Mouse (Mus musculus): ENCODE data around the gene Vangl2. TPM values are rescaled to one million over a fixed set of nuclear protein-coding genes. Genes with fewer than 3 reads are reported as not detected.

Vangl2 gene
- polyA plus RNA-seq, 1 experiment from 2014 or later: 49.1 TPM

DNA sequence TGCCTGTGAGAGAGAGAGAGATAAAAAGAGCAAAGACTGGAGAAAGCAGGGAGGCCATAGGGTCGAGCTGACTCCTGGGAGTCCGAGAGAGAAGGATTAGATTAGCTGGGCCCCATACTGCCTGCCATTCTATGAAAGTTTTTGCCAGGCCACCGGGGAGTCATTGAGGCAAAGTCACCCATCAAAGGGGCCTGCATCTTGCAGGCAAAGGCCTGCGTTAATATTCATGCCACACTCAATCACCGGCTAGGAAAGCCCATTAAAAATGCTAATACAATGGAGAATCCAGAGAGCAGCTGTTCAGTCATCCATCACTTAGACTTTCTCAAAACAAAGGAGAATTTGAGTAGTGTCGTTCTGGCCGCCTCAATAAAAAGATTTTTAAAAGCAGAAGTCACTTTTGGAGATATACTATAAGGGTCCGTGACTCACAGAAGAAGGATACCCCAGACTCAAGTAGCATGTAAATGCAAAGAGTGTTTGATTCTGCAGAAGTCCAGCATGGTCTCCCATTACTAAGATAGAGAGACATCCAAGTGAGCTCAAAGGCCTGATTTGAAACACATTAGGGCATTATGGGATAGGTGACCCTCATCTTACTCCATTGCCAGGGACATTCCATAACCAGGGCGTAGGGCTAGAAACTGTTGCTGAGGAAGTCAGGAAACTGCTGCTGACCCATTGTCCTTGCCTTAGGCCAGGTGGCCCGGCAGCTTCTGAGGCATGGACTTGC lies 57.2 kb downstream of the Vangl2 start:
- Histone ChIP-seq H3K4me3 (no peak overlapping the region), H3K4me1 (peaks cover 13% of the 10 kb centered on the region), H3K27me3 (ENCODE audit: low read depth, poor library complexity, severe bottlenecking) (no peaks in the 10 kb centered on the region), H3K36me3 (no peaks in the 10 kb centered on the region), H3K9me3 (replicated peaks) (0 out of 2 replicates have a peak, but pooled peaks cover 4% of the 10 kb centered on the region), H3K27ac (replicated peaks) (peak overlapping the region; percentile 19; the same call in 1 of the 2 replicates)
- 48% methylated on average over 10 of the region's 10 CpGs for WGBS
- no peak for DNase-seq (ENCODE audit: low spot score)

DNA sequence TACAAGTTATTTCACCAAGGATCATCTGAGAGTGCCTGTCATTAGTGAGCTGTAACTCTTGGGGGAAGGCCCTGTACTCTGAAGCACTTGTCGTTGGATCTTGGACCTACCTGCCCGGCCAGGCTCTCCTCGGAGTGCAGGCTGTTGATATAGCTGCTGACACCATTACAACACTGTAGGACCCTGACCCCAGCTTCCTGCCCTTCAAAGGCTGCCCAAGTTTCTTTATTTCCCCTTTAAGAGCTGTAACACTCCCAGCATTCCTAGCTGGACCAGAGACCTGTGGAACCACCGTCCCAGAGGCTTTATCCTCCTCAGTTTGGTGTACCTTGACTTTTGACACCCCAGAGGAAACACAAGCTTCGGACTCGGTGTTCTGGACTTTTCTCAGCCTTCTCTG lies 59.0 kb downstream of the Vangl2 start:
- H3K4me1 ChIP-seq: peaks cover 13% of the 10 kb centered on the region
- WGBS: 91% methylated on average over 6 of the region's 6 CpGs
- H3K4me3 ChIP-seq: no peak overlapping the region
- H3K36me3 ChIP-seq: no peaks in the 10 kb centered on the region
- no peak for DNase-seq (ENCODE audit: low spot score)
- H3K9me3 ChIP-seq (replicated peaks): 0 out of 2 replicates have a peak, but pooled peaks cover 4% of the 10 kb centered on the region
- H3K27me3 ChIP-seq (ENCODE audit: low read depth, poor library complexity, severe bottlenecking): no peaks in the 10 kb centered on the region
- no peak overlapping the region for H3K27ac ChIP-seq (replicated peaks)

DNA sequence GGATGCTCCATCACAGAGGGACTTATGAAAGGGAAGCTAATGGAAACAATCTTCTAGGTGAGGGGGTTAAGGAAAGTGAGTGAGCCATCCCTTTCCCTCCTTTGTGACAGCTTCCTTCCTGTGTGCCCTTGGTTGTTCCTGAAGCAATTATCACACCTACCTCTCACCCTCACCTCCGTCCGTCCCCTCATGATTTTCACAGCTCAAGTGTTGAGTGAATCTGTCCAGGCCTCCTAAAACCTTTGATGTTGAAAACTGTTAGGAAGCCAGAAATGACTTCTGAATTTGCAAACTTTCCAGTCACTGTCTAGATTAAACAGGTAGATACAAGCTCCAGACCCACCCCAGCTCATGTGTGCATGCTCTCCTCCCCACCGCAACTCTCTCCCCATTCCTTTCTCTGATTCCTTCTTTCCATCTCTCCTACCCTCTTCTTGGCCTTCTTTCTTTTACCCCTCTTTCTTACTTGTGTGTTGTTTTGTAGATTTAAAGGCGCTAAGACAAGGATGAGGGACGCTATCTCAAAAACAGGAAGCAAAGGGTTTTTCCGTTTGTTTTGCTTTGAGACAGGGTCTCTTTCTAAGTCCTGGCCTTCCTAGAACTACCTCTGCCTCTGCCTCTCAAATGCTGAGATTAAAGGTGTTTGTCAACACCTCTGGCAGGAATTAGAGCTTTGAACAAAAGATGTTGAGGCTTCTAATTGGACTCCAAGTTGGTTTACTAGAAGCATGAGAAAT lies 62.0 kb downstream of the Vangl2 start:
- Histone ChIP-seq H3K9me3 (replicated peaks) (0 out of 2 replicates have a peak, but pooled peaks cover 4% of the 10 kb centered on the region), H3K27ac (replicated peaks) (no peak overlapping the region), H3K36me3 (no peaks in the 10 kb centered on the region), H3K4me3 (no peak overlapping the region), H3K27me3 (ENCODE audit: low read depth, poor library complexity, severe bottlenecking) (no peaks in the 10 kb centered on the region), H3K4me1 (peaks cover 12% of the 10 kb centered on the region)
- 87% methylated on average over 6 of the region's 6 CpGs for WGBS
- DNase-seq (ENCODE audit: low spot score): no peak

DNA sequence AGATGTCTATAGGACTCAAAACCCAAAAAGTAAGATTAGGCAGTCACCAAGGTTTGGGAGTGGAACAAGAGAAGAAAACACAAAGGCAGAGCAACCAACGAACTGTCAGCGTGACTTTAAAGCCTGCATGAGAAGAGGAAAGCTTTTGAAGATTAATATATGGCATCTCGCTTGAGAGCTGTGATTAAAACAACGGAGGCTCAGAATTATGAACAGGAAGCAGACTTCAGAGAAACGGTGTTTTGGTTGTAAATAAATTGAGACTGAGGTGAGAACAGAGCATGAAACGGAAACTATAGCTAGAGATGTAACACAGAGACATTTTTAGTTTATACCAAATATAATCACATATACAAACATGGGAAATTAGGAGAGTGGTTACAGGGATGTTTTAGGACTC lies 64.6 kb downstream of the Vangl2 start:
- WGBS: 88% methylated on average over 6 of the region's 6 CpGs
- Histone ChIP-seq H3K27me3 (ENCODE audit: low read depth, poor library complexity, severe bottlenecking) (no peaks in the 10 kb centered on the region), H3K9me3 (replicated peaks) (0 out of 2 replicates have a peak, but pooled peaks cover 4% of the 10 kb centered on the region), H3K4me1 (no peaks in the 10 kb centered on the region), H3K27ac (replicated peaks) (no peak overlapping the region), H3K36me3 (no peaks in the 10 kb centered on the region), H3K4me3 (no peak overlapping the region)
- no peak for DNase-seq (ENCODE audit: low spot score)

DNA sequence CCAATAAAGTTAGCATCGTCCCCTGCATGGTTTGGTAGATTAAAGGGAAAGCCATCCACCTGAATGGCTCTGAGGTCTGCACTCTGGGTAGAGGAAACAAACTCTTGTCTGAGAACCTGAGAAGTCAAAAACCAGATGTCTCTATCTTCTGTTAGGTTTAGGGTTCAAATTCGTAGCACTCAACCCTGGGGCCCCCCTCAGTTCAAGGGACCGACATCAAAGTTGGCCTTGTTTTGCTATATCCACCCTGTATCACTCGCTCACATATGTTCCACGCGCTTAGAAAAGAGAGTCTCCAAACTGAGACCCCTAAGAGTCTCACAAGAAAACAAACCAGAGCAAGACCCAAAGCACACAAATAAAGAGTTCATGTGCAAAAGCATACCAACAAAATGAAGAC lies 66.5 kb downstream of the Vangl2 start:
- H3K36me3 ChIP-seq: no peaks in the 10 kb centered on the region
- no peak for DNase-seq (ENCODE audit: low spot score)
- no peaks in the 10 kb centered on the region for H3K4me1 ChIP-seq
- H3K4me3 ChIP-seq: no peak overlapping the region
- H3K27me3 ChIP-seq (ENCODE audit: low read depth, poor library complexity, severe bottlenecking): no peaks in the 10 kb centered on the region
- H3K9me3 ChIP-seq (replicated peaks): no peaks in the 10 kb centered on the region
- H3K27ac ChIP-seq (replicated peaks): no peak overlapping the region
- WGBS: 88% methylated on average over 6 of the region's 6 CpGs

DNA sequence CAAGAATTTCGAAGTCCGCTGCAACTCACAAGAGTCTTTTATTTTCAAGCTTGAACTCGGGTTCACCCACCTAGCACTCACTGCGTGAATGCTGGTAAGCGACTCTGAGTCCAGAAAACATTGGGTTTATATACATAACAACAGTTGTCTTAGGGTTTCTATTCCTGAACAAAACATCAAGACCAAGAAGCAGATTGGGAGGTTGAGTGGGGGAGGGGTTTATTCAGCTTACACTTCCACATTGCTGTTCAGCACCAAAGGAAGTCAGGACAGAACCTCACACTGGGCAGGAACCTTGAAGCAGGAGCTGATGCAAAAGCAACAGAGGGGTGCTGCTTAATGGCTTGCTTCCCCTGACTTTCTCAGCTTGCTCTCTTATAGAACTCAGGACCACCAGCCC lies 67.5 kb downstream of the Vangl2 start:
- DNase-seq (ENCODE audit: low spot score): no peak
- H3K27ac ChIP-seq (replicated peaks): no peak overlapping the region
- whole genome bisulfite sequencing: 92% methylated on average over 5 of the region's 5 CpGs
- no peaks in the 10 kb centered on the region for H3K4me1 ChIP-seq
- H3K4me3 ChIP-seq: no peak overlapping the region
- no peaks in the 10 kb centered on the region for H3K9me3 ChIP-seq (replicated peaks)
- no peaks in the 10 kb centered on the region for H3K27me3 ChIP-seq (ENCODE audit: low read depth, poor library complexity, severe bottlenecking)
- no peaks in the 10 kb centered on the region for H3K36me3 ChIP-seq

DNA sequence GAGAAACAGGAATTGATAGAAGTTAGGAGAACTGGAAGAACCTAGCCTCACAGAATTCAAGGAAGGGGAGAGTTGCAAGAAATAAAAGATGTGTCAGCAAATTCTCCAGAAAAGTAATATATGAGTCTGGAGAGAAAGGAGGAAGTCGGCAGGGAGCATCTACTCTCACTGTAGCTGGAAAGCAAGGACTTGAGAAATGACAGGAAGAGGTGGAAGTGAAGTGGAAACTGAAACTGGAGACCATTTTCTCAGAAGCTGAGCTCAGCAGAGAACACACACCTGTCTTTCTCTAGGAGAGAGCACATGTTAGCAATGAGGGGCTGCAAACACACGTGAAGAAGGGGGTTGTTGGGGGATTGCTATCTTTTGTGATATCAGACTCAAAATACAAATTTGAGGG lies 70.8 kb downstream of the Vangl2 start:
- Histone ChIP-seq H3K9me3 (replicated peaks) (no peaks in the 10 kb centered on the region), H3K4me3 (no peak overlapping the region), H3K27me3 (ENCODE audit: low read depth, poor library complexity, severe bottlenecking) (no peaks in the 10 kb centered on the region), H3K36me3 (no peaks in the 10 kb centered on the region), H3K4me1 (no peaks in the 10 kb centered on the region), H3K27ac (replicated peaks) (no peak overlapping the region)
- WGBS: 87% methylated on average over 2 of the region's 2 CpGs
- DNase-seq (ENCODE audit: low spot score): no peak

DNA sequence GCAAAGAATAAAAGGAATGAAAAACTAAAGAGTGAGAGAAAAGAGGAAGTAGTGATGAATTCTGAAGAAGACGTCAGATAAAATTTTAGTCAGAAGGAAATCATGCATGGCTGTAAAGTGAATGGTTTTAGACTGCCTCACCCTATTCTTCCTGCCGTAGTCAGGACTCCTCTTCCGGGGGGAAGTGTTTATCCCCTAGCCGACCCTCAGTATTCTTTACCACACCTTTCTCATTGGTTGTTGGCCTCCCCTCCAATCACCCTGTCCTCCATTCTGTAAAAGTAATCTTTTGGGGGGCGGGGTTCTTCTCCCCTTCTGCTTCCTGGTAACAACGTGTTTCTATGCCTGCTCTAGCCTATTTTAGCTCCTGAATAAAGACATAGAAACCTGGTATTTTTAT lies 73.2 kb downstream of the Vangl2 start:
- Histone ChIP-seq H3K36me3 (no peaks in the 10 kb centered on the region), H3K4me1 (no peaks in the 10 kb centered on the region), H3K27me3 (ENCODE audit: low read depth, poor library complexity, severe bottlenecking) (no peaks in the 10 kb centered on the region), H3K4me3 (no peak overlapping the region), H3K27ac (replicated peaks) (no peak overlapping the region), H3K9me3 (replicated peaks) (no peaks in the 10 kb centered on the region)
- 77% methylated on average over 6 of the region's 6 CpGs for WGBS
- DNase-seq (ENCODE audit: low spot score): no peak

Other genes starting within 250 kb of the Vangl2 start
- 0.38 and 1.2 TPM in 2 replicates for gene Cd84, start 188.7 kb downstream of the Vangl2 start, polyA plus RNA-seq (2016; fragmentation: Nextera tagmentation; extraction: Ambion mirVana)
- not detected in 2 replicates for gene Gm10521, start 132.8 kb downstream of the Vangl2 start, polyA plus RNA-seq (2016; fragmentation: Nextera tagmentation; extraction: Ambion mirVana)
- gene Slamf6, start 110.9 kb downstream of the Vangl2 start, polyA plus RNA-seq (2016; fragmentation: Nextera tagmentation; extraction: Ambion mirVana): not detected in 2 replicates
- gene Nhlh1, start 29.1 kb upstream of the Vangl2 start, polyA plus RNA-seq (2016; fragmentation: Nextera tagmentation; extraction: Ambion mirVana): 5.5 and 6.9 TPM in 2 replicates
- 175 and 206 TPM in 2 replicates for gene Copa, start 54.1 kb upstream of the Vangl2 start, polyA plus RNA-seq (2016; fragmentation: Nextera tagmentation; extraction: Ambion mirVana)
- 106 and 129 TPM in 2 replicates for gene Ncstn, start 54.4 kb upstream of the Vangl2 start, polyA plus RNA-seq (2016; fragmentation: Nextera tagmentation; extraction: Ambion mirVana)
- 166 and 175 TPM in 2 replicates for gene Pex19, start 98.3 kb upstream of the Vangl2 start, polyA plus RNA-seq (2016; fragmentation: Nextera tagmentation; extraction: Ambion mirVana)
- 124 and 138 TPM in 2 replicates for gene Dcaf8, start 119.6 kb upstream of the Vangl2 start, polyA plus RNA-seq (2016; fragmentation: Nextera tagmentation; extraction: Ambion mirVana)
- 340 and 410 TPM in 2 replicates for gene Pea15a, start 178.4 kb upstream of the Vangl2 start, polyA plus RNA-seq (2016; fragmentation: Nextera tagmentation; extraction: Ambion mirVana)
- 1.3 and 1.8 TPM in 2 replicates for gene Casq1, start 191.4 kb upstream of the Vangl2 start, polyA plus RNA-seq (2016; fragmentation: Nextera tagmentation; extraction: Ambion mirVana)
- not detected in 2 replicates for gene Atp1a4, start 230.0 kb upstream of the Vangl2 start, polyA plus RNA-seq (2016; fragmentation: Nextera tagmentation; extraction: Ambion mirVana)
- gene Igsf8, start 233.2 kb upstream of the Vangl2 start, polyA plus RNA-seq (2016; fragmentation: Nextera tagmentation; extraction: Ambion mirVana): 50.2 and 62.4 TPM in 2 replicates